Mouse (Mus musculus) testis, adult 2 months (tissue): ENCODE results near the gene Pam.

Source experiments
- CTCF ChIP-seq: fragments of 200-500 bp; IDR thresholded peaks from 2 replicates; pipeline ENCODE4 v1.5.1; 2012; ENCODE audit warnings: low read depth, mild to moderate bottlenecking, inconsistent platforms, low read length, moderate library complexity; ENCODE audit not compliant: control insufficient read depth, insufficient read depth, insufficient replicate concordance
- POLR2A ChIP-seq: fragments of 200-500 bp; IDR thresholded peaks from 2 replicates; pipeline ENCODE4 v1.6.1; 2012; ENCODE audit warnings: low read depth, mild to moderate bottlenecking, inconsistent platforms, low read length, moderate library complexity; ENCODE audit not compliant: control insufficient read depth

DNA sequence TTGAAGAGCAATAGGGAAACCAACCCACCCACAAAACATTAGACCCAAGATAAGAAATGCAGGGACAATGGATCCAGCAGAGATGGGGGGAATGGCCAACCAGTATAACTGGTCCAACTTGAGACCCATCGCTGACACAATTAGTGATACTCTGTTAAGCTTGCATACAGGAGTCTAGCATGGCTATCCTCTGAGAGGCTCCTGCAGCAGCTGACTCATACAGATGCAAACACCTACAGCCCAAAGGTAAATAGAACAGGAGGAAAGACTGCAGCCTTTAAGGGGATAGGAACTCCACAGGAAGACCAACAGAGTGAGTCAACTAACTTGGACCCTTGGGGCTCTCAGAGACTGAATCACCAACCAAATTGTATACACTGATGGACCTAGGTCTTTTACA lies 98.4 kb downstream of the Pam start:
- TF ChIP-seq CTCF (no peak), POLR2A (no peak)
